Mouse (Mus musculus) retina, postnatal 1 day (tissue): ENCODE results near the gene Adi1.

ENCODE experiments used
- DNase-seq: peaks from one replicate; pipeline ENCODE4 v3.0.0-alpha.2; 2012

Adi1 gene

GRCm38 (mm10) chr12:28694776-28695175, 19.7 kb downstream of the Adi1 start:
- DNase-seq = no peak

GRCm38 (mm10) chr12:28697821-28698595, 23.0 kb downstream of the Adi1 start:
- DNase-seq = no peak

- no peak for DNase-seq
These were observed 24.1 kb downstream of the Adi1 start for GRCm38 (mm10) chr12:28699086-28699485.

GRCm38 (mm10) chr12:28699656-28700055, 24.6 kb downstream of the Adi1 start:
- peak; percentile 85 for DNase-seq

DNA sequence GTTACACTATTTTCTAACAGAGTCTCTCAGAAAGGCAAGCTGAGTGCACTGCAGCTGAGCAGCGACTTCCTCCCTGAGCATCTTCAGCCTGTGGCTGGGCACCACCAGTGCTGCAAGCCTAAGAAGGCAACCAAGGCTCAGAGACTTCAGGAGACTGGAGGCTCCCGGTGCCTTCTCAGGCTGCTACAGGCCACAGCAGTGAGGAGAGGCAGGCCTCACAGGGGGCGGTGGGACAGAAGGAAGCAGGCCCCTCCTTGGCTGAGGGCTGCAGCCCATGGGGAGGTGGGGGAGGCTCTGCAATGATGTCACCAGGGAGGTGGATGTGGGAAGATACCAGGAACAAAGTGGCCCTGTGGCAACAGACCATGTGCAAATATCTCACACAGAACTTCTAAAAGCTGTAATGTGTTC, 25.1 kb downstream of the Adi1 start:
- no peak for DNase-seq

- peak; percentile 49 for DNase-seq
These were observed 25.6 kb downstream of the Adi1 start for GRCm38 (mm10) chr12:28700561-28701025.

GRCm38 (mm10) chr12:28701302-28701701, 26.3 kb downstream of the Adi1 start:
- DNase-seq = no peak

- peak; percentile 64 for DNase-seq
These were observed 29.4 kb downstream of the Adi1 start for GRCm38 (mm10) chr12:28704381-28704780.

- no peak for DNase-seq
These were observed 30.2 kb downstream of the Adi1 start for GRCm38 (mm10) chr12:28705204-28705603.

GRCm38 (mm10) chr12:28708154-28708553, 33.1 kb downstream of the Adi1 start:
- no peak for DNase-seq

DNA sequence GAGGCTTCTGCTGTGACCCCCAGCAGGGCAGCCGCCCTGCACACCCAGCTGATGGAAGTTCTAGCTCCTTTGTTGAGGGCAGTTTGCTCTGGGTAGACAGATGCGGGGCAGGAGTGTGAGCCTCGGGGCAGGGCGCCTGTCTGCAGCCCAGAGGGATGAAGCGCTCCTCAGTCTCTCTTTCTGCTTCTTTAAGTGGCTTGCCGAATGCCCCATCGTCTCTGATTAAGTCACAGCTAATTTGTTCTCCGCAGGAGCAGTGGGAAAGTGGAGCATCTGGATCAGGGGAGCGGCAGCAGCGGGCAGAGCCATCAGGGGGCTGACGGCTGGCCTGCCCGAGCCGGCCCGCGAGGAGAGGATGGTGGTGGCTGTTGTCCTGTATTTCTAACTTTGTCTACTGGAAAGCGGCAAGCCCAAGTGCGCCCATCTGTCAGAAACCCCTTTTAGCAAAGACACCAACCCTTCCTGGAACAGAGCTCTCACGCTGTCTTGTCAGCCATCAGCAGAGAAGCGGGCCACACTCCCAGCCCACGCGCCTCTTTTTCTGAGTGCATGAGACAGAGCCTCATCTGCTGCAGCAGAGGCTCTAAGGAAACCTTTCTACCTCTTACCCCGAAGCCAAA, 35.6 kb downstream of the Adi1 start:
- DNase-seq = peak; percentile 85

GRCm38 (mm10) chr12:28714822-28715632, 40.0 kb downstream of the Adi1 start:
- no peak for DNase-seq

DNA sequence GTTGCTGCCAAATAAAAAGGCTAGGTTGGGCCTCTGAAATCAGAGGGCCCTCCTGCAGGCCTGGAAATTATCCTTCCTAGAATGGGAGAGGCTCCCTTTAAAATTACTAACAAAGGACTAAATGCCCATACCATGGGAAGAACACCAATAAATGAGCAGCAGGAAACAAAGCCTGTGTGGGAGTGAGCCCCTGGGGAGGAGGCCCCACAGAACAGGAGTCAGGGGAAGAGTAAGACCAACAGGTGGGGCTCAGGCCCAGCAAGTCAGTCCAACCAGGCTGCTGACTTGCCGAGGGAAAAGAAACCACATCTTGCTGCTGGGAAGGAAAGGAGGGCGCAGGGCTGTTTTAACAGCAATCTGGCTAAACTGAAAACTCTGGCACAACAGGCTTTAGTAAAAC, 42.0 kb downstream of the Adi1 start:
- DNase-seq = no peak

- DNase-seq = no peak
These were observed 43.1 kb downstream of the Adi1 start for GRCm38 (mm10) chr12:28718106-28718505.

DNA sequence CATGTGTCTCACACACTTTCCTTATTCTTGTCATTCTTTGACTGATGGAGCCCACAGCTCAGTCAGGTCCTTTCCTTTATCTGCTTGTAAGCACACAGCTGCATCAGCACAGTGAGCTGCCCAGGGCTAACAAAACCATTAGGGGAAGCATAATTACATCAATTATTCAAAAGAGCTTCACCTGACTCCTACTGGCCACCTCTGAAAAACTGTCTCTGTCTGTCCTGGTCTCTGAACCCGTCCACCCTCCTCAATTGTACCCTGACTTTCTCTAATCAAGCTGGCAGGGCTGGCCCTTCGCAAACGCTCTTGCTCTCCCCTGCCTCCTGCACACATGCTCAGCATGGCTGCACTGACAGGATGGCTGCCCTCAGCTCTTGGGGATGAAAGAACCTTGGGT, 49.3 kb downstream of the Adi1 start:
- peak; percentile 64 for DNase-seq

DNA sequence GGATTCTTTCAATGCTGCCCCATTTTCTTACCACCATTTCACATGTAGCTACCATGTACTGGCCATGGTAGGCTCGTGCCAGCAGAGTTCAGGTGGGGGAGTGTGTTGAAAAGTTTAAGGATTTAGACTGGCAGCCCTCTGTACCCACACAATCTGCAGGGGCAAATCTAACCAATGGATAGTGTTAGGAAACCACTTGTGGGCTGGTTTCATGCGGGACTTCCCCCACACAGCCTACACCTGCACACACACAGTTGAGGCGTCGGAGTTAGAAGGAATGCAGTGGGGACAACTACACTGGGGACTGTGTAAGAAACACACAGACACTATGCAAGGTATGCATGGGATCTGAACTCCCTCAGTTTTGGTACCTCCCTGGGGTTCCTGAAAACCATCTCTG, 51.2 kb downstream of the Adi1 start:
- DNase-seq = no peak

- no peak for DNase-seq
These were observed 52.0 kb downstream of the Adi1 start for GRCm38 (mm10) chr12:28727061-28727460.
